Mouse (Mus musculus) cerebellum, postnatal 36 days (tissue): ENCODE measurements around the gene C1qc.
A peak's percentile ranks its signal among the peaks of the same experiment; 100 is the strongest.

Source experiments
- DNase-seq, 2 experiments: peaks; one replicate each; pipeline ENCODE4 v3.0.0; 2021 to 2022; ENCODE audit warnings: mixed read lengths in 2 of 2

The C1qc gene

DNA sequence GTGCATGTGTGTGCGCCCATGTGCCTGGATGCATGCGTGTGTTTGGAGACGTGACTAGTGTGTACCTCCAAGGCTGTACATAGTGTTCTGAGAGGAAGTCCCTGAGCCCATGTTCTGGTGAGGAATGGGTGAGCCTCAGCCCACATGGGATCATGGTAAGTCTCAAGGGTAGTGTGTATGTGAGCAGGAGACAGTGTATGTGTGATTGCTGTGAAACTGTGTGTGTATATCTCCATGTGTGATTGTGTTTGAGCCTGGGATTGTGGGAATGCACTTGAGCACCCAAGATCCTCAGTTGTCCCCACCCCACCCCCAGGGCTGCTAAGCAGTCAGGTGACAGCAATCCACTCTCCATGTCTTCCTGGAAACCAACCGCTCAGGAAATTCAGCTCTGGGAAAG lies 2.0 kb upstream of the C1qc start:
- DNase-seq = no peak

DNA sequence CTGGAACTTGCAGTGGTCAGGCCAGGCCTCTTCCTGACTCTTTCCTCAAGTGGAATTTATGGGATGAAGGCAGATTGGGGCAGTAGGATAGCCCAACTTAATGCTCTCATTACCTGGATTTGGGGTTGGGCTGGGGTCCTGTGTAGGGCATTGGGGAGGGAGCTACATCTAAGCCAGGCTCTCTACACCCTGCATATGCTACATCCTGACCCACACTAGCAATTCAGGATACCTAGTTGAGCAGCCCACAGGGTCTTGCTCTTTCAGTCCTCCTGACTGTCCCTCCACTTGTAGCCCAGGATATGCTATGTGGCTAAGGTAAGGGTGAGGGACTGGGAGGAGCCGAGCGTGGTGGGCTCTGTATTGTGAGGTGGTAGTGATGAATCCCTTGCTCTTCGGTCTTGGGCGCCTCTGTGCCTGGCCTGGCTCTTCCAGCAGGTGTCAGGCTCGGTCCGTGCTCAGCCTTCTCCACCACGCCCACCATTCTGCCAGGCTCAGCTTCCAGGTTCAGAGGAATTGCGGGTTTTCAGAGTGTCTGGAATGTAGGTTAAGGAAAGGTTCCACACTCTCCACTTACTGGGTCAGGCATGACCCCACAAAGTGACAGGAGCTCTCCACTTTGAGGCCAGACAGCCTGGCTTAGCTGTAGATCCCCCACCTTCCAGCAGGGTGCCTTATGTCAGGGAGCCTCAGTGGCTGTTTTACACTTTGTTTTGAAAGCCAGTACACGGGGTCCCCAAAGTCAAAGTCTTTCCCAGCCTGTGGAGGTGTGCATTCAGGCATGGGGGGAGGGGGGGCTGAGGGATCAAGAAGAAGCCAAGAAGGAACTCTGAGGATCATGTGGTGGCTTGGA lies 1.1 kb upstream of the C1qc start:
- DNase-seq = peak; percentile 60 to 66

DNA sequence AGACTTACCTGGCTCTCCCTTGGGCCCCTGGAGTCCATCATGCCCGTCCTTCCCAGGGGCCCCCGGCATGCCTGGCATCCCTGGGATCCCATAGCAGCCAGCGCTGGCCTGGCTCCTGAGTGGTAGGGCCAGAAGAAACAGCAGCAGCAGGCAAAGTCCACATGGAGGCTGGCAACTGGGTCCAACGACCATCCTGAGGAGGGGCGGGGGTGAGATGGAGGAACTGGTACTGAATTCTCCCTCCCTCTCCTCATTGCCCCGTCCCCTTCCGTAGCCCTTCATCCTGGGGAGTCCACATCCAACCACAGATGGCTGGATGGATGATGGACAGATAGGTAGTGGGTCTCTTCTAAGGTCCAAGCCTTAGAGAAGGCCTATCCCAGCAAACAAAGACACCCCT lies 494 bp downstream of the C1qc start:
- no peak for DNase-seq

DNA sequence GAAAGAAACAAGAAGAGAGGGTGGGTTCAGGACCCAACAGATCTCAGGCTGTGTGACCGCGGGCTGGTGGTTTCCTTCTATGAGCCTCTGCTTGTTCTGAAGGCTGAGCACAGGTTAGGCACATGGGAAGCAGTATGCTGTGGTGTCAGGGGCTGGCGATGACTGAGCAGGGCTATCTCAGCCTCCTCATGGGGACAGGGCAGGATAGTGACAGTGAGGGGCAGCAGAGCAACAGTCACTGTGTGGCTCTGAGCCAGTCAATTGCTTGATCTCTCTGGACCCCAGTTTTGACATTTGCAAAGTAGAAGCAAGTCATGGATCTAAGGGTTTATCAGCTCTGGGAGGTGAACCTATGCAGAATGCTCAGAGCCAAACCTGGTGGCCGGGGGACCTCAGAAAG lies 1.8 kb downstream of the C1qc start:
- DNase-seq = no peak

DNA sequence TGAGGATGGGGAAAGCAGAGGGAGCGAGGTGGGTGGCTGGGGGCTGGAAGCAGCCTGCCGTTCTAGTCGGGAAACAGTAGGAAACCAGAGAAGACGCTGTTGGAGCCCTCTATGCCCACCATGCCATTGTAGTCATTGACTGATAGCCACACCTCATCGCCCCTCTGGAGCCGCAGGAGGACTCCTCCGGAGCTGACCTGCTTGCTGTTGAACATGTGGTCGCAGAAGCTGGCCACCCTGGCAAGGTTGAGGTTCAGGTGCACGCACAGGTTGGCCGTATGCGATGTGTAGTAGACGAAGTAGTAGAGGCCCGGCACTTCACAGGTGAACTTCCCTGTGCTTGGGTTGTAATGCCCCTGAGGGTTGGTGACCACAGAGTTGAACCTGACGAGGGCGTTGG lies 2.9 kb downstream of the C1qc start:
- no peak for DNase-seq

DNA sequence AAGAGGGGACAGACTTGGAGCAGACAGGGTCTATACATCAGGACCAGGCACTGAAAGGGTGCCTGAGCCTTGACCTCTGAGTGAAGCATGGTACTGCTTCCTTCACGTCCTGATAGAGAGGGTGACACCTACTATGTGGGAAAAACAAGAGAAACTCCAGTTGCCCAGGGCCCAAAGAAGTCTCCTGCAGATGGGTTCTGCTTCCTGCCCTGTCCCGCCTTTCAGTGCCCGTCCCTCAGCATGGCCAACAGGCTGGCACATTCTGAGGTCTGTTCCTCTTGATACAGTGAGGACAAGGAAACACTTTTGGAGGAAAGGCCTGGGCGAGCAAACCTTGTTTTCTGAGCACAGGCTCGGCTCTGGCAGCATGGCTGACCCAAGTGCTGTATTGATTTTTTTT lies 5.2 kb downstream of the C1qc start:
- DNase-seq = no peak

DNA sequence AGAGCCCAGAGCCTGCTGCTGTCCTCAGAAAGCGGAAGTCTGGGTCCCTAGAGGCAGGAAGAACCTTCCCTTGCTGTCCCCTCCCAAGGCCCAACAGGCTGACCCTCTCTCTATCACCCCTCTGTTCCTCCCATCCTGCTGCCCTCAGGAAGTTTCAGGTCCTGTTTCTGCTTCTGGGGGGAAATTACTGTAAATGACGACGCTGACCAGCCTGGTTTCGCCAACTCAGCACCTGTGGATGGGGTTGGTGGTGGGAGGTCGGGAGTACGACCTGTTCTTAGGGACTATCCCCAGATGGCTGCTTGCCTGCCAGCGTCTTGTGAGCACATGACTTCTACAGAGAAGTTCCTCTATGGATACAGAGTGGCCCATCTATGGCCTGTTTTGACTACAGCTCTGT lies 6.8 kb downstream of the C1qc start, which contains the start of gene C1qb:
C1qb (minus strand) TSS at position 87 of the 400 bp plus-strand sequence.
- DNase-seq = no peak

DNA sequence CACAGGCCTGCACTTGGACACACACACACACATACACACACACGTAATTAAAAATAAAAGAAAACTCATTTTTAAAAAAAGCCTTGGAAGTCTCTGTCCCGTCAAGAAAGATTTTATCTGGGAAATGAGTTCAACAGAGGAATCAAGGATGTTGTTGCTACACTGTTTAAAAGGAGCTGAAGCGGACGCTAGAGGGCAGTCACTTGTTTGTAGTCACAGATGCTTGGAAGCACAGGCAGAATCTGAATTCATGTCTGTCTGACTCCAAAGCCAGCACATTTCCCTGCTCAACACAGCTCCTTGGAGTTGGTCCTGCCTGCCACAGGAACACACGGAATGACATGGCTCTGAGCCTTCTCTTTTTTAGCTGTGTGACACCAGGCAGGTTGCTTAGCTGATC lies 14.3 kb downstream of the C1qc start:
- DNase-seq = peak; percentile 19 to 37

DNA sequence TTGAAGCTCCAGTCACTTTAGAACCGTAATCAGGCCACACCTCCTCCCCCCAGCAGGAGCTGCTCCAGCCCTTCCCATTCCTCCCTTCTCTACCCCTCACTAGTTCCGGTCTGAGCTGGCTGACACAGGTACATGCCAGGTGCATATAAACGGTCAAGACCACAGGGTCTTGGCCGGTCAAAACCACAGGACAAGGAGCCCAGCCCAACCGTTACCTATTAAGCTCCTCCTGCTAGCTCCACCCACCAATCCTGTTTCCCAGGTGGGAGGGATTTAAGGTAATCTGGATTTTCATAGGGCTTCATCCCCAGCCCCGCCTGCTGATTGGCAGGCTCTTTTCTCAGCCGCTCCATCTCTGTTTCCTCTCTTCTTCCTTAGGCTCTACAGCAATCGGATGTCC lies 14.7 kb downstream of the C1qc start:
- DNase-seq = no peak

DNA sequence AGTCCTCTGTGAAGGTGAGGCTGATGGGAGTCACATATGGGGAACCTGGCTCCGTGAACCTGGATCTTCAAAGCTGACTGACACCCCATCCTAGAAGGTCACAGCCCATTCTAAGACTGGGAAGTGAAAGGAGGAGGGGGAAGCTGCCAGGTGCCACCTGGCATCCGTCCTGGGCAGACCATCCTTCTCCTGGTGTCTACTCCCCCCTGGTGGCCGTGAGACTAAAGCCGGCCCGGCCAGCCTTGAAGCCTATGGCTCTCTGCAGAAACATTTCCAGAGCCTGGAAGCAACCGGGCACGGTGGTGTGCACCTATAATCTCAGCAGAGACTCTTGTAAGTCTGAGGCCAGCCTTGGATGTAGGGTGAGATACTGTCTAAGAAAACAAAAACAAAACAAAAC lies 15.9 kb downstream of the C1qc start:
- DNase-seq = peak; percentile 42 to 52

DNA sequence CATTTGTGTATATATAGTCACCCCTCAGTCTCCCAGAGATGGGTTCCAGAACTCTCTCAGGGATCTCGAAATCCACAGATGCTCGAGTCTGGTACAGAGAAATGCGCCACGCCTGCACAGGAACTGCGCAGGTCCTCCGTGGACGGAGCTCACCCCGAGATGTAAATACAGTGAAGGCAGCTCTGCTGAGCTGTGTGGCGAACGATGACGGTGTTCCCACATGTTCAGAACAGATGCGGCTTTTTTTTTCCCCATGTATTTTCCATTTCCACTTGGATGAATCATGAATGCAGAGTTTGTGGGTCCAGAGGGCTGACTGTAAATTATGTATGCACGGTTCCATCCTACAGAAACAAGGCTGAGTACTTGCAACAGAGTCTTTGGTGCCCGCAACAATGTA lies 17.9 kb downstream of the C1qc start:
- no peak for DNase-seq

DNA sequence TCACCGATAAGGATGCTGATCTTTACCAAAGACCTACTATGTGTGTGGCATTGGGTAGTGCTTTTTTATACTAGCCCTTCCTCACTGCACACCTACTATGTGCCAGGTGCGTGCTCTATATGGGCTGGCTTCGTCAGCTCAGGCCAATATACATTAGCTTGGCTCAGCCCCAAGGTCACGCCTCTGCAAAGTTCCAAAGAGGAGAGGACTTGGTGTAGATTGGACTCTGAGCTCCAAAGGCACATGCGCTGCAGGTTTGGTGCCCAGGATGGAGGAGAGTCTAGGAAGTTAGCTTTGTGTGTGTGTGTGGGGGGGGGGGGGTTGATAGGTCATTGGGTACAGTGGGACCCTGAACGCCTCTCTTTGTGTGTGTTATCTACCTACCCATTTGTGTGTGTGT lies 24.5 kb downstream of the C1qc start:
- DNase-seq = no peak

DNA sequence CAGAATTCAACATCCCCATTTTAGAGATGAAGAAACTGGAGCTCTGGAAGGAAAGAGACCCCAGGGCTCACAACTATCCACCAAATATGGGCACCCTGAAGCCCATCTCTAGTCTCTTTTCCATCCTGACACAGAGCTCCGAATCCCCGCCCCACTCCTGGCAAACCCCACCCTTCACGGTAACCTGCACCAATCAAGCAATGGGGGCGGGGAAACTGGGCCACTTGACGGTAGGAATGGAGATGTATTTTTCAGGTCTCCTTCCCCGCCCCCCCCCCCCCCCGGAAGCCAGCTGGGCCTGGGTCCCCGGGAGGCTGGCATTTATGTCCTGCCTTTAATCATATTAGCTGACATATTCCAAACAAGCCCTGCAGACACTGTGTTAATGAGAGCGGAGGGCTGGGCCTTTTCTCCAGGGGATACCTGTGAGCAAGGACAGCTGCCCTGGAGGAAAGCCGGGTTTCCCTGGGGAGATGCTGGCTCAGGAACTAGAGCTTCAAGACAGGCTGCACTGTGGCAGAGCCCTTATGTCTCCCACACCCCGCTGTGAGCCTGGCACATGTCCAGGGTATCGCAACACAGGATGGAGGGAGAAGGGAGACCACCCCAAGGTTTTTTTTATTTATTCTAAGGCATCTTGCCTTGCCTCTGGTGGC lies 25.0 kb downstream of the C1qc start:
- DNase-seq = peak; percentile 33 to 51

DNA sequence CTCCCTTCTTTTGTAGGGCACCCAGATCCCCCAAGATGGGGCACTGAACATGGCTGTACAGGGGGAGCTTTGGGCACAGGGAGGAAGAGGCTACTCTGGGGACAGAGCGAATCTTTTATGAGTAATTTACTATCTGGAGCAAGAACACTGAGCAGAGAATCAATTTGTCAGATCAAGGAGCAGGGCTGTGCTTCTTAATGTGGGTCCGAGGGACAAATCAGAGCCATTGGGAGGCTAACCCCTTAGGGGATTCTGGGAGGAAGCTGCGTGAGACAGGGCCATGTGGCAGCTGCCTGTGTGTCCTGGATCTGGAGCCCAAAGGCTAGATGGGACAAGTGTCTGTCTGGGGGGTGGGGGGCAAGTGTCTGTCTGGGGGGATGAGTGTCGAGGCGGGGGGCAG lies 27.3 kb downstream of the C1qc start:
- DNase-seq = no peak

DNA sequence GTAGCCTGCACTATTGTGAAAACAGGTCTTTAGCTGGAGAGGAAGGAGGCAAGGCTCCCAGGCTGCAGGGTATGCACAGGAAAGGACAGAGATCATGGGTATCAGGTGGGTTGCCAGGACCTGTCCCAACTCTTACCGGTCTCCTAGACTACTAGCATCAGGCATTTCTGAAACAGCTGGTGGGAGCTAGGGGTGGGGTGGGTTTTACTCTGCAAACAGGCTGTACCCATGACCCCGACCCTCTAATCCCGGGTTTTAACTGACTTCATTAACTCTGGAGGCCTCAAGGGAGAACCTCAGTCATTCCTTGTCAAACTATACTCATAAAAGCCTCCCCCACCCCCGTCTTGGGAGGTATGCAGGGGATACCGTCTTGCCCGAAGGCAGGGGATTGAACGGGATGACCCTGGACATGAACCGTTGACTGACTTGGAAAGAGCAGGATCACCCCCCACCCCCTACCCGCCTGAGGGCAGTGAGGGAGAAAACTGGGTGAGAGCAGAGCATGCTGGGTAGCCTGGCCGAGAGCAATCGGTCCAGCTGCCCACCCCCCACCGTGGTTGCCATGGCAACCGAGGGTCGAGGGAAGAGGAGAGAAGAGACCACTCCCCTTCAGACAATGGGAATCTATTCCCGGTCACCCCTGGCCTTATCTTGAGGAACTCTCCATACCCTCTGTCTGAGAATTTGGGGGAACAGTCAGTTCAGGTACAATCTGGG lies 28.0 kb downstream of the C1qc start:
- DNase-seq = no peak

DNA sequence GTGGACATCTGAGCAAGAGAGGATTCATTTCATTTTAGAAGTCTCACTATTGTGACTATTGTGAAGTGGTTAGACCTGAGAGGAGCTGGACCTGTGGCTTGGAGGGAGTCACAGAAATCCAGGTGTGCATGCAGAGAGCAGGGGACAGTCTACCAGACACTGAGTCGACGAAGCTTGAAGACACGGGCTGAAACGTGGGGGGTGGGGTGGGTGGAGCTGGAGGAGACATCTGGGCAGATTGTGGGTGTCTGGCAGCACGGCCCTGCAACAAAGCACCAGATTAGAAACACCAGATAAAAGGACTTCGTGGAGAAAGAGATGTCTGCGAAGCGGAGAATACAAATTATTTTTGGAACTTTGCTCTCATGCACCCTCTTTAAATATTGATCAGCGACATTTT lies 29.3 kb downstream of the C1qc start:
- DNase-seq = no peak

DNA sequence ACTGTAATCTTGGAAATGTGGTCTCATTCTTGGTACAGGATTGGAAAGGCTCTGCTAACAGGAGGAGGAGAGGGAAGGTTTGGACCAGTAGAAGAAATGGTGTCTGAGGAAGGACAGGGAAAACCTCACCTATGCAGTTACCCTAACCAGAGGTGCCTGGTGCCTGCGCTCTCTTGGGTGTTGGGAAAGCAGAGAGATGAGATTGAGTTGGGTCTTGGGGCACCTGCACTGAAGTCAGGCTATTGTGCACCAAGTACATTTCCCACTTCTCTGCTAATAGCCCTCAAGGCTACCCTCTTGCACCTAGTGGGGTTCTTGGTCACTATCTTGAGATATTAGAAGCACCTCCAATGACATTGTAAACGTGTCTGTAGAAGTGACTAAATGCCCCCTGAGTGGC lies 30.5 kb downstream of the C1qc start:
- DNase-seq = no peak

DNA sequence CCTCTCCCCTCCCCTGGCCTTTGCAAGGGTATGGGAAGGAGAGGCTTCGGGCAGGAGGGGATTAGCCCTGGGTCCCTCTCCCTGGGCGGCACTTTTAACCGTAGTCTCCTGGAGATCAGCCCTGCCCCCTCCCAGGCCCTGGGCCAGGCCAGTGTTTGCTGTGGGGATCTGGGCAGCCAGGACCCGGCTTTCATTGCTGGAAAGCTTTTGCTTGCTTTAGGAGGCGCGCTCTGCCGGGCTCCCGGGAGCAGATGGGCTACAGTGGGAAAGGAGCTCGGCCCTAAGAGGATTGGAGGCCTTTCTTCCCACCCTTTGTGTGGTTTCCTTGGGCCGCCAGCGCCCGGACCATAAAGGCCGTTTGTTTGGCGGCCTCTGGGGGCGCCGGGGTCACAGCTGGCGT lies 31.1 kb downstream of the C1qc start:
- DNase-seq = no peak

DNA sequence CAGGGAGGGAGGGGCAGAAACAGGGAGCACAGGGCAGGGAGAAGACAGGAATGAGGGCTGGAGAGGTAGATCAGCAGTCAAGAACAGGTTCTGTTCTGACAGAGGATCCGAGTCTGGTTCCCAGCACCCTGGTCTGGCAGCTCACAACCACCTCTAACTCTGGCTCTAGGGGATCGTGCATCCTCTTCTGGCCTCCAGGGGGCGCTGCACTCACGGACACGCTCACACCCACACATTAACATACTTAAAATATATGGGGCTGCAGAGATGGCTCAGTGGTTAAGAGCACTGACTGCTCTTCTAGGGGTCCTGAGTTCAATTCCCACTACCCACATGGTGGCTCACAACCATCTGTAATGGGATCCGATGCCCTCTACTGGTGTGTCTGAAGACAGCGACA lies 32.8 kb downstream of the C1qc start:
- DNase-seq = no peak

DNA sequence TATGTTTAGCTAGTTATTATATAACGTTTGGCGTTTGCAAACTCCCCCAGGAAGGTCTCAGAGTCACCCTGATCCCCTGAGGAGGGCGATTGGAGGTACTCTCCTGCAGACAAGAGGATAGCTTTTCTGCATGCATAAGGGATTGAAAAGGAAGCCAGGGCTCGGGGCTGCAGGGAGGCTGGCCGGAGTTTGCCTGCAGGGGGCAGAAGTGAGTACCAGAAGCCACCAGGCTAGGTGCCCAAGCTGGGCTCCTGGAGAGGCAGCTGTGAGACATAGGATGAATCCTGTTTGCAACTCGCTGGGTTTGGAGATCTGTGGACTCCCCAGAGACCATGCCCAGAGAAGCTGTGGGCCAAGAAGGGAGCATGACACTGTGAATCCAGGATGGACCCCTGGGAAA lies 37.8 kb downstream of the C1qc start:
- peak; percentile 21 to 22 for DNase-seq

DNA sequence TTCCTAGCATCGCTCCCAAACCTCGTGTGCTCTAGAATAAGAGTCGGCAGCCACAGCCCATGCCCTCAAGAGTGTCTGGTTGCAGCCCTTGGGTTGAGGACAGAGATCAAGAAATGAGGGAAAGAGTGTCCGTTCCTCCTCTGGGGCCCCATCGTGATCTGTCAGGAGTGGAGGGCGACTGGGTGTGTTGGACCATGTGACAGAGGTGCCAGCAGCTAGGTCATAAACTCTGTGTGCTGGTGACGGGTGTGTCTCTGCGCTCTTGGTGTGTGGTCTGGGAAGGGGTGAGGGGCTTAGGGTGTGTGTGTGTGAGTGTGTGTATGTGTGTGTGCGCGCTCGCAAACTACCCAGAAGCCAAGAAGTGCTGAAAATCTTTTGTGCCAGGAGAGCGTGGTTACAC lies 39.9 kb downstream of the C1qc start:
- no peak for DNase-seq

DNA sequence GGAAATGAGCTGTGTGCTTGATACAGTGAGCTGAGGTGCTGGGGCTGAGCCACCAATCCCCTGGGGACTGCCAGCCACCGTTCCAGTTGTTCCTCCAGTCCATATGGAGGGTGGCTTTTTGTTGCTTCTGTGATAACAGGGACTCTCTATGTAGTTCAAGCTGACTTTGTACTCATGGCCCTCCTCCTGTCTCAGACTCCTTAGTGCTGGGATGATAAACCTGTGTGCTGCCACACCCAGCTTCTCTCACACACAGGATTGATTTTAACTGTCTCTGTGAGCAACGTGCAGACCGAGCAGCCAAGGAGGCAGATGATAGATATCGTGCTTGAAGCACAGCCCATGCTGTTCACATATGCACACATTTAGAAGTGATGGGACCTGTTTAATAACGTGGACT lies 40.7 kb downstream of the C1qc start:
- DNase-seq = no peak

DNA sequence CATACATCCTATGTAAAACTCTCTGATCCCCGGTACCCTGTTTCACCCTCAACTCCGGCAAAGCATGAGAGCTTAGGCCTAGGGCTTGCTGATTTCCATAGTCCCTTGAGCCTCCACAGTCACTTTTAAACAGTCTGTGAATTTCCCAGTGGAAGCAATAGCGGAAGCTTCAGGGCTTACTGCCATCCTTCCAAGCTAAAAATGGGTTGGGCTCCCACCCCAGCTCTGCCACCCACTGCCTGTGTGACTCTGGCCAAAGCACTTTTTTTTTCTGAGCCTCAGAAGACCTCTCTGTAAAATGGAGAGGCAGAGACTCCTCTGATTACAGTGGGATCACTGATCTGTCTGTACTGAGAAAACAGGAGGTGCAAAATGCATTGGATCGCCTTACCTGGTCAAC lies 44.3 kb downstream of the C1qc start:
- DNase-seq = no peak

DNA sequence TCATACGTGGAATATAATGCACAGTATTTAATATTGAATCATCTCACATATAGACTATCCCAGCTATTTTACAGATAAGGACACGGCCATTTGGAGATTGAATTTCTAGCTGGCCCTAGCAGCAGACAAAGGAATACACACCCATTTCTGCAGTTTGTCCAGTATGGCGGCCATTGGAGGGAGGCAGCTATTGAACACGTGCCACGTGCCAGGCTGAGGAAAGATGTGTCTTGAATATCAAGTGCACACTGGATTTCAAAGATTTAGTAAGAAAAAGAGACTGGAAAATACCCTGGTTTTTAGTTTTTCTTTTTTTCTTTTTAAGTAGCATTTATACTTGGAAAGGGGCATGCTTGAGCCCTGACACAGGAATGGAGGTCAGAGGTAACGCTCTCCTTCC lies 45.7 kb downstream of the C1qc start:
- DNase-seq = no peak
